Mouse (Mus musculus) limb, embryonic 15.5 days (tissue): ENCODE results near the gene Pigq. TPM values are rescaled to one million over a fixed set of nuclear protein-coding genes. Genes with fewer than 3 reads are reported as not detected.

Experiments used
- ATAC-seq: fragments of 200-750 bp; cut with Nextera tagmentation; 2 replicates; pipeline ENCODE4 v1.8.0; 2017; ENCODE audit warnings: low read depth, moderate TSS enrichment; ENCODE audit not compliant: insufficient number of reproducible peaks, low FRiP score, low TSS enrichment
- H3K27ac ChIP-seq: fragments of 300-500 bp; sonication (generic); 2 replicates; pipeline ENCODE4 v1.5.1; 2015; ENCODE audit warnings: moderate library complexity, mild to moderate bottlenecking, inconsistent platforms
- H3K27me3 ChIP-seq: fragments of 300-500 bp; sonication (generic); 2 replicates; pipeline ENCODE4 v1.6.1; 2015; ENCODE audit warnings: inconsistent platforms
- H3K36me3 ChIP-seq: fragments of 300-500 bp; sonication (generic); 2 replicates; pipeline ENCODE4 v1.6.1; 2015; ENCODE audit warnings: inconsistent platforms
- H3K4me1 ChIP-seq: fragments of 300-500 bp; sonication (generic); 2 replicates; pipeline ENCODE4 v1.6.1; 2015; ENCODE audit warnings: inconsistent platforms
- H3K4me2 ChIP-seq: fragments of 300-500 bp; sonication (generic); 2 replicates; pipeline ENCODE4 v1.6.1; 2015; ENCODE audit warnings: mild to moderate bottlenecking, inconsistent platforms
- H3K4me3 ChIP-seq: fragments of 300-500 bp; sonication (generic); 2 replicates; pipeline ENCODE4 v1.5.1; 2015; ENCODE audit warnings: mild to moderate bottlenecking, inconsistent platforms
- H3K9ac ChIP-seq: fragments of 300-500 bp; sonication (generic); 2 replicates; pipeline ENCODE4 v1.6.1; 2015; ENCODE audit warnings: inconsistent platforms
- H3K9me3 ChIP-seq: fragments of 300-500 bp; sonication (generic); 2 replicates; pipeline ENCODE4 v1.6.1; 2016; ENCODE audit warnings: inconsistent platforms
- WGBS: fragments of 180-500 bp; shearing (Covaris S2); methylation state at CpG from one replicate; pipeline ENCODE4 v1.1.7; 2015; 5-methylcytosine and 5-hydroxymethylcytosine counted together
- polyA plus RNA-seq: library from polyadenylated mRNA; unstranded; fragments of >200 nt; fragmentation: Nextera tagmentation; extraction: Ambion mirVana; gene quantifications from 2 replicates; pipeline ENCODE4 v1.2.1, GENCODE M21; 2015

Pigq gene
- polyA plus RNA-seq, 1 experiment from 2014 or later = 45.7 TPM

DNA sequence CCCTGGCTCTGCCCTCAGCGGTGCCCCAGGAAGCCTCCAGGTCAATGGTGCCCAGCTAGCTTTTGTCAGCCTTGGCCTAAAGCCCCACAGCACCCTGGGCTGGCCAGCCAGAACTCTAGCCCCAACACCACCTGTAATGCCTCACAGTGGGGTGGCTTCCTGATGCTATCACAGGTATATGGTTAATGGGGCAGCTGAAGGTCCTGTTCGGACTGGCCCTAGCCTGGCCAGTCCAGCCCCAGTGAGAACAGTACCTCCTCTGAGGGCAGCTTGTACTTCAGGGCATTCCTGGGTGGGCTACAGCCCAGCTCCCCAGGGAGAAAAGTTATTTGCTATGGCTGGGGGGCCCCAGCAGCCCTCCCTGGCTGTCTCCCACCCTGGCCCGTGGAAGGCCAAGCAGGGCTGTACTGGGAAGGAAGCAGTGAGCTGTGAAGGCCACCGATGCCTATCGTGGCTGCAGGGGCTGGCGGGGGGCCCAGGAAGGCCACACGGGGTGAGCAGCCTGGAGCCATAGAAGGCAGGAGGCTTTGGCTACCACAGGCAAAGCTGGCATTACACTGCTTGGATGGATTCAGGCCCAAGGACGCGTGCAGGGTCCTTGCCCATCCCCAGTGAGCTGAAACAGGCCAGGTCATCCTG lies 900 bp upstream of the Pigq start:
- H3K36me3 ChIP-seq = no peaks in the 10 kb centered on the region
- 77% methylated on average over 9 of the region's 9 CpGs for WGBS
- H3K9me3 ChIP-seq = no peaks in the 10 kb centered on the region
- peaks cover 12% of the 10 kb centered on the region for H3K27me3 ChIP-seq
- H3K27ac ChIP-seq = no peak overlapping the region
- H3K4me1 ChIP-seq = peaks cover 15% of the 10 kb centered on the region
- no peak overlapping the region for H3K9ac ChIP-seq
- no peak overlapping the region for H3K4me3 ChIP-seq
- ATAC-seq = no peak
- H3K4me2 ChIP-seq = no peak overlapping the region

DNA sequence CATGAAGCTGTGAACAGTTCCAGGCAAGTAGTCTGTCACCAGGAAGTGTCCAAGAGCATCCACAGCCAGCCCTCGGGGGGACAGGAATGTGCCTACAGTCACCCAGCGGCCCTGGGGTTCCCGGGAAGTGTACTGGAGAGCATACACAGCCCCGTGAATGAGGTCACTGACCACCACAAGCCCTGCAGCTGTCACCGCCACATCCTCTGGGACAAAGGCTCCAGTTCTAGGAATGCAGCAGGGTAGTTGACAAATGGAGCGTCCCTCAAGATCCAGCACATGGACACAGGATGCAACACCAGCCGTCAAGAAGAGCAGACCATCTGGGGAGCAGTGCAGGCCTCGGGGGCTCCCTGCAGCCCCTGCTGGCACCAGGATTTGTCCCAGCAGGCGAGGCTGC lies 967 bp downstream of the Pigq start:
- Histone ChIP-seq H3K4me1 (peaks cover 21% of the 10 kb centered on the region), H3K9ac (no peak overlapping the region), H3K9me3 (no peaks in the 10 kb centered on the region), H3K36me3 (peaks cover 3% of the 10 kb centered on the region; the same call in 1 of the 2 replicates), H3K4me3 (no peak overlapping the region), H3K27ac (no peak overlapping the region), H3K27me3 (no peaks in the 10 kb centered on the region), H3K4me2 (no peak overlapping the region)
- 67% methylated on average over 9 of the region's 9 CpGs for WGBS
- no peak for ATAC-seq

DNA sequence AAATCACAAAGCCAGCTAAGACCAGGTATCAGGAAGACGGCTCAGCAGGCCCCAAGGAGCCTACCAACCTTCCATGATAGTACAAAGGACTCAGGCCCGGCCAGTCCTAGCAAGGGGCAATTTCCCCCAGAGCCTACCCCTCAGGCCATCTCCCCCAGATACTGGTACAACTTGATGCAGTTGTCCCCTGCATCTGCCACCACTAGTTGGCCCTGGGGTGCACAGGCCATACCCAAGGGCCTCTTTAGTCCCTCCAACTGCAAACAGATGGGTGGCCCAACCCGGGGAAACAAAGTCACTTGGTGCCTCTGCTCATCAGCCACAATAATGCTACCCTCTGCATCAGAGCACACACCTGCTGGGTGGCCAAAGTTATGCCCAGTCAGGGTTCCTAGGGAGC lies 1.5 kb downstream of the Pigq start:
- Histone ChIP-seq H3K27me3 (no peaks in the 10 kb centered on the region), H3K36me3 (peaks cover 3% of the 10 kb centered on the region; the same call in 1 of the 2 replicates), H3K4me1 (peaks cover 21% of the 10 kb centered on the region), H3K9me3 (no peaks in the 10 kb centered on the region), H3K4me2 (no peak overlapping the region), H3K4me3 (no peak overlapping the region), H3K27ac (no peak overlapping the region), H3K9ac (no peak overlapping the region)
- WGBS = 77% methylated on average over 3 of the region's 3 CpGs
- ATAC-seq = no peak

DNA sequence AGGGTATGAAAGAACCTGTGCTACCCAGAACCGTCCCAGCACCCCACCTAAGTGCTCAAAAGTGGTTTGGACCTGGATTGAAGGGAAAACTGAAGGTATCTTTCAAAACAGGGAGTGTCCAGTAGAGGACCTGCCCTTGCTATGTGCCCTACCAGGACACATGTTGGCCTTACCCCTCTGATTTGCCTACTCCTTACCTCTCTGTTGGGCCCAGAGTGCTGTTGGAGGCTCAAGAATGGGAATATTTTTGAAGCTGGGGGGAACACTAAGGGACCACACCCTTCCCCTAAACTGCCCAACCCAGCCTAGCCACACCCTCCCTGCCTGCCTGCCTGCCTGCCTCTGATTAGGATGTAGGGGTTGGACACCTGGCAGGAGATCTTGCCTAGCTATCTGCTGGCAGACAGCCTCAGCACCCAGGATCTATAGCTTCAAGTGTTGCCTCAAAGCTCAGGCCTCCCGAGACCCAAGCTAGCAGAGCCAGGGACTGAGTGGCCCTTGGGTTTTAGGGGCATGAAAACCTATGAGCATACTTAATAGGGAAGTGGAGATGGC lies 2.1 kb downstream of the Pigq start:
- no peak for ATAC-seq
- H3K4me3 ChIP-seq = peak overlapping the region; percentile 86; the same call in 1 of the 2 replicates
- no peaks in the 10 kb centered on the region for H3K9me3 ChIP-seq
- H3K27ac ChIP-seq = no peak overlapping the region
- H3K36me3 ChIP-seq = peaks cover 3% of the 10 kb centered on the region; the same call in 1 of the 2 replicates
- H3K9ac ChIP-seq = no peak overlapping the region
- H3K27me3 ChIP-seq = no peaks in the 10 kb centered on the region
- peaks cover 21% of the 10 kb centered on the region for H3K4me1 ChIP-seq
- H3K4me2 ChIP-seq = no peak overlapping the region
- 82% methylated on average over 2 of the region's 2 CpGs for WGBS

DNA sequence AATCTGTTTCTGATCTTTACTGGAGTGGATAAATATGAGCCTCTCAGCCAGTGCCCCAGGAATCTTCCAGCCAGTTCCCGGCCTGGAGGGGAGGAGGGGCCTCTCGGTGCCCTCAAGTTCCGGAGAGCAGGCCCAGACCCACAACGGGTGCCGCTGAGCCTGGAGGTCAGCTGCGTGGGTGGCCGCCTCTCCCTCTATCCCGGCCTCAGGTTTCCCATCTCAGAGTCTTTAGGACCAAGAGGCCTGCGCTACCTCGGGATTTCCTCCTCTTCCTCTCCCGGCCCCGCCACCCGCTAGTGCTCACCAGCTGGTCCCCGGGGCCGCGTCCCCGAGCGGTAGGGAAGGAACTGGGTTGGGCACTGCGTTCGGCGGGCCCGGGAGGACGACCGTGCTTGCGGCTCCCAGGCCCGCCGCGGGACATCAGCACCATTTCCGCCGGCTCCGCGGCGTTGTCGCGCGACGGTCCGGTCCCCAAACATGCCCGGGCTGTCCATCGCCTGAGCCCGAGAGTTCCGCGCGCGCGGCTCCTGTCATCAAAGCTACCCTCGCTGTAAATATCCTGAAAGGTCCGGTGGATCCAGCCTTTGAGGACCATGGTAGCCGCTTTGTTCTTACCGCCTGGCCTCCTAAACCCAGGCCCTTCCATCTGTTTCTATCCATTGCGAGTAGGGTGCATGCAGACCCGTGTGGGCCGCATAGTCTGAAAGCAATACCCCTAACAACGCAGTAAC lies 3.1 kb downstream of the Pigq start:
- H3K4me2 ChIP-seq = peak overlapping the region; percentile 51
- H3K4me3 ChIP-seq = peak overlapping the region; percentile 86
- no peaks in the 10 kb centered on the region for H3K27me3 ChIP-seq
- H3K36me3 ChIP-seq = peaks cover 12% of the 10 kb centered on the region
- peak overlapping the region; percentile 88 for H3K27ac ChIP-seq
- 3% methylated on average over 54 of the region's 54 CpGs for WGBS
- peak overlapping the region; percentile 96 for H3K9ac ChIP-seq
- H3K9me3 ChIP-seq = no peaks in the 10 kb centered on the region
- ATAC-seq = no peak
- peaks cover 21% of the 10 kb centered on the region for H3K4me1 ChIP-seq

DNA sequence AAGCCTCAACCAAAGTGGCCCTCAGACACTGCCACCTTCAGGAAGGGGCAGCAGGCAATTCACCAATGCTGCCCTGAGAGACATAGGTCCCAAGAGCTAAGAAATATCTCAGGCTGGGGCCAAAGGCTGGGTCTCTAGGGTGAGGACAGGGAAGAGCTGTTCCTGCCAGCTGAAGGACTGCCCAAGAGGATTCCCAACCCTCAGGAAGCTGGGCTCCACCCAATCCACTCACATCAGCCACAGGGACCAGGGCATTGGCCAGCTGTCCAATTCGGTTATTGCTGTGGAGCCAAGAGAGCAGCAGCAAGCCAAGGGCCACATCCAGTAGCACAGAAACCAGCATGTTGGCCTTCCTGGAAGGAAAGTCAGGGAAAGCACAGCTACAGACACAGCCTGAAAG lies 10.2 kb downstream of the Pigq start:
- Histone ChIP-seq H3K4me3 (no peak overlapping the region), H3K27me3 (no peaks in the 10 kb centered on the region), H3K9me3 (no peaks in the 10 kb centered on the region), H3K9ac (no peak overlapping the region), H3K36me3 (peaks cover 78% of the 10 kb centered on the region), H3K4me2 (no peak overlapping the region), H3K4me1 (no peaks in the 10 kb centered on the region), H3K27ac (no peak overlapping the region)
- 81% methylated on average over 1 of the region's 1 CpGs for WGBS
- no peak for ATAC-seq

DNA sequence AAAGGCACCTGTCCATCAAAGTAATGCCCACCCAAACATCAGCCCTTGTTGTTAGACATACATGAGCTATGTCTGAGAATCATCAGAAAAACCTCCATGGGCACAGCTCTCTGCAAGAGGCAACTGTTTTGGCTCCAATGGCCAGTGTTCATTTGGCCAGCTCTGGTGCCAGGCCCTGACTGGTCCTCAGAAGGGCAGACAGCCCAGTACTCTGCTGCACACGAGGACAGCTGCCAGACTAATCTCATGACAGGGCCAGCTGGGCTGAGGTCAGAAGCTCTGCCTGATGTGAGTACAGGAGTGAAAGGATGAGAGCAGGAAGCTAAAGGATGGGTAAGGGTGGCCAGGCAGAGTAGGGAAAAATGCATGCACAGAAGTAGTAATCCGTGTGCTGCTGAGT lies 19.4 kb downstream of the Pigq start:
- Histone ChIP-seq H3K27me3 (no peaks in the 10 kb centered on the region), H3K9me3 (no peaks in the 10 kb centered on the region), H3K9ac (no peak overlapping the region), H3K27ac (no peak overlapping the region), H3K36me3 (peaks cover 47% of the 10 kb centered on the region), H3K4me3 (no peak overlapping the region), H3K4me2 (no peak overlapping the region), H3K4me1 (peaks cover 7% of the 10 kb centered on the region)
- no peak for ATAC-seq
- WGBS = 75% methylated on average over 2 of the region's 2 CpGs

DNA sequence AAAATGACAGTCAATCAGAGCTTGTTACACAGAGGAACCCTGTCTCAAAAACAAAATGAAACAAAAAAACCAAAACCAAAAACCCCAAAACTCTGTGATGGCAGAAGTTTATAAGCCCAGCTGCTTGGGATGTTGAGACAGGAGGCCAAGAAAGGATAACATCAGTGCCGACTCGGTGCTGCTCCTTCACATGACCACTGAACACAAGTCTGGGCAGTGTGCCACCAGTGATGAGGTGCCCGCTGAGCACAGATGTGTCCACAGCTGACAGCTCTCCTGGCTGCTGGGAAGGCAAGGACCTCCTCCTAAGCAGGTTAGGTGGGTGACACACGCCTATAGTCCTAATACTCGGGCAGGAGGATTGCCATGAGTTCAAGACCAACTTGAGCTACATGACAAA lies 22.6 kb downstream of the Pigq start:
- Histone ChIP-seq H3K27me3 (no peaks in the 10 kb centered on the region), H3K4me2 (no peak overlapping the region), H3K36me3 (peaks cover 23% of the 10 kb centered on the region), H3K4me3 (no peak overlapping the region), H3K27ac (no peak overlapping the region), H3K9me3 (no peaks in the 10 kb centered on the region), H3K9ac (no peak overlapping the region), H3K4me1 (peaks cover 24% of the 10 kb centered on the region)
- no peak for ATAC-seq
- WGBS = 76% methylated on average over 5 of the region's 5 CpGs

DNA sequence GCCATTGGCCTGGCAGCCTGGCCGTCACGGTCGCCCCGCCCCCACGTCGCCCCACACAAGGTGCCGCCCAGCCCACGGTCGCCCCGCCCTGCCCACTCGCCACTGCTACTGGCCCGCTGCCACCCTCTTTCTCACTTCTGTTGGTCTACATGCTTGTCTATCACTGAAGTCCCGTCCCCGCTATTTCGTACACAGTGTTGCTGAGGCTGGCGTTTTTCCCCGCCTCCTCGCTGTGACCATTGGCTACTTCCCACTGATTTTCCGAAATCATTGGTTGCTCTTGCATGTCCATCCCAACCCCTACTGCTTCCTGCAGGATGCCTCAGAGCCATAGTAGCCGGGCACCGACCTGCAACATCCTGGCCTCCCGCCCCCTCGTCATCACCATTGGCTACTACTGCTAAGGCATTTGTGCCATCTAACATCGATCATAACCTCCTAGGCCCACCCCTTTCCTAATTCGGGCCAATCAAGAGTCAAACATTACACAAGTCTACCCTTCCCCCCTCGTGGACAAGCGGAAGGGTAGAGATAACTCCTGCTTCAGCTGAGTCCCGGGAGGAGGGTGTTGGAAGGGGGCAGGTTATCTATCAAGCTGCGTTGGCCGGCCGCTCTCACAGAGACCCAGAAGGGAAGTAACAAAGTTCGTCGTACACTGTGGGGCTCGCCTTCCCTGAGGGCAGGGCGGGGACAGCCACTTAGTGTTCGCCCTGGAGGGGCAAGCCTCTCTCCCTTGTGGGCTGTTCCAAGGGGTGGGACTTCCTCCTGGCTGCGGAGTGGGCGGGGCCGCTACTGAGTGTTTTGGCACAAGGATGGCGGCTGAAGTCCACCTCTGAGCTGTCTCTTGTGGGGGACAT lies 24.7 kb downstream of the Pigq start:
- H3K27me3 ChIP-seq = no peaks in the 10 kb centered on the region
- H3K9me3 ChIP-seq = no peaks in the 10 kb centered on the region
- under 1% methylated on average over 39 of the region's 40 CpGs for WGBS
- peak; percentile 97 for ATAC-seq
- H3K4me2 ChIP-seq = peak overlapping the region; percentile 88
- H3K4me3 ChIP-seq = peak overlapping the region; percentile 98
- H3K36me3 ChIP-seq = peaks cover 9% of the 10 kb centered on the region
- H3K4me1 ChIP-seq = peaks cover 25% of the 10 kb centered on the region
- peak overlapping the region; percentile 96 for H3K27ac ChIP-seq
- H3K9ac ChIP-seq = peak overlapping the region; percentile 70

DNA sequence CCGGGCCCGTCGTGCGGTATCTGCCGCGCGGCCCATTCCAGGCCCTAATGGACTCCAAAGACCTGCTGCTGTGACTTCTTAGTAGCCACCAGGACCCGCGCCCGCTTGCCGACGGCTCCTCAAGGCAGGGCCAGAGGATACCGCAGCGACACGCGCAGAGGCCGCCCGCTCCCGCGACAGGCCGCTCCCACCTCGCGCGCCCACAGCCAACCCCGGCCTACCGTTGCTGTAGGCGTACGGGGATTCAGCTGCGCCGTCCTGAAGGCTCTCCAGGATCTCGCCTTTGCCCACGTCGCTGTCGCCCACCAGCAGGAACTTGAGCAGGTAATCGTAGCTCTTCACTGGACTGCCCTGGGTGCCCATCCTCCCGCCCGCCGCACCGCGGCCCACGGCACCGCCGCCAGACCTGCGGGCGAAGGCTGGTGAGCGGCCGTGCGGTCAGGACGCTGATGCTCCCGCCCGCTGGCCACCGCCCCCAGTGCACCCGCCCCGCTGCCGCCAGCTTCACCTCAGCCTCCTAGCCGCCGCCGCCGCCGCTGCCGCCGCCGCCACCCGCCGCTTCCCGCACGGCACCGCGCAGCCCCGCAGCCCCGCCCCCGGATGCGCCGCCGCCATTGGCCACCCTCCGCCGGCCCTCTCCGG lies 25.5 kb downstream of the Pigq start, which contains the start of gene Rab40c:
Gene Rab40c, minus strand, starts transcription at position 584 of the 642 bp plus-strand sequence.
- H3K9ac ChIP-seq = peak within 1 kb of the TSS; percentile 85
- ATAC-seq = no peak
- 0% methylated on average over 59 of the region's 78 CpGs for WGBS
- H3K4me3 ChIP-seq = peak within 1 kb of the TSS; percentile 98
- peaks cover 29% of the 10 kb centered on the region for H3K4me1 ChIP-seq
- no peaks in the 10 kb centered on the region for H3K27me3 ChIP-seq
- peaks cover 14% of the 10 kb centered on the region for H3K36me3 ChIP-seq
- H3K9me3 ChIP-seq = no peaks in the 10 kb centered on the region
- peak within 1 kb of the TSS; percentile 88 for H3K4me2 ChIP-seq
- H3K27ac ChIP-seq = peak within 1 kb of the TSS; percentile 96

DNA sequence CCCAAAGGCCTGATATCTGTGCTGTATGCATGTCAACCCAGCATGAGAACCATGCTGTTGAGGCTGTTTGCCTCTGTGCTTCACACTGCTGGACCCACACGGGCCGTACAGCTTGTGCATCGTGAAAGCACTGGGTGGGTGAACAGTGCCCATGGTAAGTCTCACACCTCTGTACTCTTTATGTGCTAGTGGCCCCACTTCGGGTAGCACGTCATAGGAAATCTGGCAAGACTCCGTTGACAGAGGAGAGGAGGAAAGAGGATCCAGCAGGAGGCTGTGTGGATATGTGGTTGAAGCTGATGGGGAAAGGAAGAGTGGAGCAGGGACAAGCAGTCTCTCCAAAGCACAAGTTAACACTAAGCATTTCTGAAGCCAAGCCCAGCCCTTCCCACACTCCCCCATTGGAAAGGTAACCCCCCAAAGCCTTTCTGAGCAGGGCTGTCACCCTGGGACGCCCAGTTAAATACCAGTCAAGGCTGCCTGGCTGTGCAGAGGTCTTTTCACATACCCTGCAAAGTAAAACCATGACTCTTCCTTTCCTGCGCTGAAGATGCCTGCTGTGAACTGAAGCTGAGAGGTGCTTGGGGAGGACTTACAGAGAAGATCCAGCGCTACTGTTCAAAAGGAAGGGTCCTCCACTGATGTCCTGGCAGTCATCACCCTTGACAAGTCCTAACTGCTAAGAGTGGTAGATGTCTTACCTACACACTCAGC lies 26.5 kb downstream of the Pigq start:
- 81% methylated on average over 9 of the region's 9 CpGs for WGBS
- Histone ChIP-seq H3K36me3 (peaks cover 14% of the 10 kb centered on the region), H3K27ac (peak overlapping the region; percentile 81; the same call in 1 of the 2 replicates), H3K9ac (peak overlapping the region; percentile 85), H3K27me3 (no peaks in the 10 kb centered on the region), H3K9me3 (no peaks in the 10 kb centered on the region), H3K4me3 (peak overlapping the region; percentile 98), H3K4me1 (peaks cover 29% of the 10 kb centered on the region), H3K4me2 (peak overlapping the region; percentile 88)
- ATAC-seq = no peak
